Mouse (Mus musculus) thymus, adult 18-20 months (tissue): ENCODE measurements at regions not wholly inside any gene's neighbourhood (a gene's known extent, or its start where the extent isn't known, plus 50 kb on each side); places are given as distances from the start of the nearest gene placed in this dataset.
"Not testable (repeated sequence)": the region's sequence is repeated elsewhere in the genome, so short reads cannot be mapped to it uniquely, and the experiment has no call there.

ENCODE experiments used
- DNase-seq, 2 experiments: peaks; one replicate each; pipeline ENCODE4 v3.0.0; 2022; ENCODE audit warnings: mixed read lengths in 2 of 2

GRCm38 (mm10) chr4:45642604-45643003 is 110.3 kb upstream of the Shb start:
- no peak for DNase-seq

GRCm38 (mm10) chr4:45641272-45641671 is 109.0 kb upstream of the Shb start:
- DNase-seq = no peak

GRCm38 (mm10) chr4:45640713-45641112 is 108.4 kb upstream of the Shb start:
- DNase-seq = no peak

- no peak for DNase-seq
These were observed 107.2 kb upstream of the Shb start for GRCm38 (mm10) chr4:45639397-45640034.

- no peak for DNase-seq
These were observed 106.1 kb upstream of the Shb start for GRCm38 (mm10) chr4:45638411-45638810.

- DNase-seq = no peak
These were observed 99.2 kb upstream of the Shb start for GRCm38 (mm10) chr4:45631276-45632045.

- DNase-seq = no peak
These were observed 93.4 kb upstream of the Shb start for GRCm38 (mm10) chr4:45625633-45626032.

- DNase-seq = no peak
These were observed 89.7 kb upstream of the Shb start for GRCm38 (mm10) chr4:45622017-45622416.

- no peak for DNase-seq
These were observed 84.9 kb upstream of the Shb start for GRCm38 (mm10) chr4:45617126-45617525.

GRCm38 (mm10) chr4:45613498-45613897 is 81.2 kb upstream of the Shb start:
- not testable (repeated sequence) for DNase-seq

GRCm38 (mm10) chr4:45612132-45612531 is 79.9 kb upstream of the Shb start:
- DNase-seq = no peak

- DNase-seq = no peak
These were observed 78.7 kb upstream of the Shb start for GRCm38 (mm10) chr4:45610937-45611336.

GRCm38 (mm10) chr4:45606578-45606977 is 74.3 kb upstream of the Shb start:
- DNase-seq = no peak

- DNase-seq = no peak
These were observed 73.4 kb upstream of the Shb start for GRCm38 (mm10) chr4:45605681-45606080.

GRCm38 (mm10) chr4:45604271-45604800 is 72.1 kb upstream of the Shb start:
- no peak for DNase-seq

- DNase-seq = no peak
These were observed 68.2 kb upstream of the Shb start for GRCm38 (mm10) chr4:45600520-45600919.

- no peak for DNase-seq
These were observed 61.2 kb upstream of the Shb start for GRCm38 (mm10) chr4:45593435-45593991.

GRCm38 (mm10) chr4:45592766-45593165 is 60.5 kb upstream of the Shb start:
- no peak for DNase-seq

GRCm38 (mm10) chr4:45591405-45592315 is 59.4 kb upstream of the Shb start:
- no peak for DNase-seq

- DNase-seq = no peak
These were observed 58.6 kb upstream of the Shb start for GRCm38 (mm10) chr4:45590836-45591235.

GRCm38 (mm10) chr4:45588322-45588721 is 56.1 kb upstream of the Shb start:
- no peak for DNase-seq

GRCm38 (mm10) chr4:45587202-45587601 is 54.9 kb upstream of the Shb start:
- no peak for DNase-seq

- no peak for DNase-seq
These were observed 54.0 kb upstream of the Shb start for GRCm38 (mm10) chr4:45586310-45586709.
